Mouse (Mus musculus): Measurements from ENCODE around the gene Zfp318. TPM values are rescaled to one million over a fixed set of nuclear protein-coding genes. Genes with fewer than 3 reads are reported as not detected.

Gene Zfp318
- polyA plus RNA-seq, 1 experiment from 2014 or later: 5.2 TPM

Other genes starting within 250 kb of the Zfp318 start
- 6.0 and 6.1 TPM in 2 replicates for gene Rsph9, start 239.5 kb upstream of the Zfp318 start, polyA plus RNA-seq (2015; fragmentation: Nextera tagmentation; extraction: Ambion mirVana)
- 28.1 and 30.5 TPM in 2 replicates for gene Mad2l1bp, start 230.2 kb upstream of the Zfp318 start, polyA plus RNA-seq (2015; fragmentation: Nextera tagmentation; extraction: Ambion mirVana)
- 29.2 and 30.7 TPM in 2 replicates for gene Gtpbp2, start 222.7 kb upstream of the Zfp318 start, polyA plus RNA-seq (2015; fragmentation: Nextera tagmentation; extraction: Ambion mirVana)
- gene Polh, start 181.1 kb upstream of the Zfp318 start, polyA plus RNA-seq (2015; fragmentation: Nextera tagmentation; extraction: Ambion mirVana): 9.6 and 11.3 TPM in 2 replicates
- gene Xpo5, start 180.9 kb upstream of the Zfp318 start, polyA plus RNA-seq (2015; fragmentation: Nextera tagmentation; extraction: Ambion mirVana): 19.8 and 20.4 TPM in 2 replicates
- gene Polr1c, start 135.7 kb upstream of the Zfp318 start, polyA plus RNA-seq (2015; fragmentation: Nextera tagmentation; extraction: Ambion mirVana): 46.8 and 48.4 TPM in 2 replicates
- gene Yipf3, start 135.7 kb upstream of the Zfp318 start, polyA plus RNA-seq (2015; fragmentation: Nextera tagmentation; extraction: Ambion mirVana): 80.3 and 83.1 TPM in 2 replicates
- gene Lrrc73, start 130.2 kb upstream of the Zfp318 start, polyA plus RNA-seq (2015; fragmentation: Nextera tagmentation; extraction: Ambion mirVana): 0.59 and 0.88 TPM in 2 replicates
- 35.7 and 37.1 TPM in 2 replicates for gene Tjap1, start 100.7 kb upstream of the Zfp318 start, polyA plus RNA-seq (2015; fragmentation: Nextera tagmentation; extraction: Ambion mirVana)
- gene Dlk2, start 86.3 kb upstream of the Zfp318 start, polyA plus RNA-seq (2015; fragmentation: Nextera tagmentation; extraction: Ambion mirVana): 0.35 and 0.47 TPM in 2 replicates
- 4.3 and 4.9 TPM in 2 replicates for gene Abcc10, start 55.4 kb upstream of the Zfp318 start, polyA plus RNA-seq (2015; fragmentation: Nextera tagmentation; extraction: Ambion mirVana)
- gene Crip3, start 45.2 kb downstream of the Zfp318 start, polyA plus RNA-seq (2015; fragmentation: Nextera tagmentation; extraction: Ambion mirVana): 1.2 TPM in 2 replicates
- gene Slc22a7, start 54.7 kb downstream of the Zfp318 start, polyA plus RNA-seq (2015; fragmentation: Nextera tagmentation; extraction: Ambion mirVana): not detected in 2 replicates
- 0.10 and 0.12 TPM in 2 replicates for gene Ttbk1, start 103.9 kb downstream of the Zfp318 start, polyA plus RNA-seq (2015; fragmentation: Nextera tagmentation; extraction: Ambion mirVana)
- 24.7 and 32.5 TPM in 2 replicates for gene Dnph1, start 113.0 kb downstream of the Zfp318 start, polyA plus RNA-seq (2015; fragmentation: Nextera tagmentation; extraction: Ambion mirVana)
- gene Cul9, start 162.7 kb downstream of the Zfp318 start, polyA plus RNA-seq (2015; fragmentation: Nextera tagmentation; extraction: Ambion mirVana): 4.5 and 5.0 TPM in 2 replicates
- gene Srf, start 172.4 kb downstream of the Zfp318 start, polyA plus RNA-seq (2015; fragmentation: Nextera tagmentation; extraction: Ambion mirVana): 11.6 and 13.1 TPM in 2 replicates
- 49.3 and 52.6 TPM in 2 replicates for gene Ptk7, start 245.8 kb downstream of the Zfp318 start, polyA plus RNA-seq (2015; fragmentation: Nextera tagmentation; extraction: Ambion mirVana)